Mouse (Mus musculus) liver, adult 2 months (tissue): ENCODE data around the gene Rnft2. TPM values are rescaled to one million over a fixed set of nuclear protein-coding genes. Genes with fewer than 3 reads are reported as not detected.

ENCODE experiments used
- DNase-seq: peaks from one replicate; pipeline ENCODE4 v3.0.0-alpha.2; 2011; ENCODE audit warnings: low read depth, low spot score; ENCODE audit errors: extremely low read depth
- H3K27ac ChIP-seq: fragments of 200-500 bp; replicated peaks from 2 replicates; pipeline ENCODE4 v1.5.1; 2012; ENCODE audit warnings: low read depth, mild to moderate bottlenecking, control low read depth, inconsistent platforms, low read length; ENCODE audit not compliant: insufficient read depth
- H3K27me3 ChIP-seq: fragments of 200-500 bp; 2 replicates; pipeline ENCODE4 v1.6.1; 2012; ENCODE audit warnings: mild to moderate bottlenecking, moderate library complexity, low read length, inconsistent platforms; ENCODE audit not compliant: control insufficient read depth, insufficient read depth
- H3K36me3 ChIP-seq: fragments of 200-500 bp; 2 replicates; pipeline ENCODE4 v1.6.1; 2012; ENCODE audit warnings: low read length, inconsistent platforms; ENCODE audit not compliant: control insufficient read depth, insufficient read depth
- H3K4me1 ChIP-seq: fragments of 200-500 bp; 2 replicates; pipeline ENCODE4 v1.6.1; 2011; ENCODE audit warnings: low read length; ENCODE audit not compliant: control insufficient read depth, insufficient read depth
- H3K4me3 ChIP-seq: fragments of 200-500 bp; 2 replicates; pipeline ENCODE4 v1.5.1; 2011; ENCODE audit warnings: low read depth, mild to moderate bottlenecking, control low read depth, low read length, moderate library complexity; ENCODE audit not compliant: insufficient read depth
- H3K79me2 ChIP-seq: fragments of 200-500 bp; 2 replicates; pipeline ENCODE4 v1.6.1; 2012; ENCODE audit warnings: inconsistent platforms, mild to moderate bottlenecking, low read length, moderate library complexity; ENCODE audit not compliant: control insufficient read depth, insufficient read depth
- H3K9ac ChIP-seq: fragments of 200-500 bp; 2 replicates; pipeline ENCODE4 v1.6.1; 2012; ENCODE audit warnings: low read depth, mild to moderate bottlenecking, control low read depth, inconsistent platforms, low read length
- CTCF ChIP-seq: fragments of 200-500 bp; IDR thresholded peaks from 2 replicates; pipeline ENCODE4 v1.5.1; 2011; ENCODE audit warnings: low read depth, low read length, control low read depth
- POLR2A ChIP-seq: fragments of 200-500 bp; IDR thresholded peaks from 2 replicates; pipeline ENCODE4 v1.6.1; 2011; ENCODE audit warnings: low read length, control low read depth; ENCODE audit not compliant: insufficient read depth; ENCODE audit errors: extremely low read depth
- WGBS: fragments of 180-500 bp; shearing (Covaris S2); methylation state at CpG from one replicate; pipeline ENCODE4 v1.1.7; 2018; 5-methylcytosine and 5-hydroxymethylcytosine counted together
- polyA plus RNA-seq: library from polyadenylated mRNA; depleted of rRNA; stranded (reverse); fragments of >200 nt; gene quantifications from 2 replicates; pipeline ENCODE4 v1.2.3, GENCODE M21; 2012; rRNA removed
- total RNA-seq: library from RNA; depleted of rRNA; stranded (reverse); fragments of >200 nt; gene quantifications from 2 replicates; pipeline ENCODE4 v1.2.3, GENCODE M21; 2014; rRNA removed

Gene Rnft2
- total RNA-seq (0.81 and 1.2 TPM in 2 replicates), polyA plus RNA-seq (0.26 and 0.50 TPM in 2 replicates)

- peak within 1 kb of the TSS; percentile 76 for H3K9ac ChIP-seq
- peak; percentile 45 for TF ChIP-seq POLR2A
- peak; percentile 21; the same call in 1 of the 2 replicates for TF ChIP-seq CTCF
- peak within 1 kb of the TSS; percentile 69 for H3K27ac ChIP-seq
- under 1% methylated on average over 68 of the region's 68 CpGs for WGBS
- peaks cover 11% of the 10 kb centered on the region for H3K4me1 ChIP-seq
- H3K4me3 ChIP-seq: peak within 1 kb of the TSS; percentile 74
- H3K36me3 ChIP-seq: no peaks in the 10 kb centered on the region
- no peaks in the 10 kb centered on the region for H3K27me3 ChIP-seq
- peak; percentile 95 for DNase-seq
- peaks cover 2% of the 10 kb centered on the region; the same call in 1 of the 2 replicates for H3K79me2 ChIP-seq
These were observed at the start of gene Rnft2, which contains the start of gene 2410131K14Rik for GRCm38 (mm10) chr5:118244606-118245443. Rnft2 (minus strand) TSS chr5:118245116. 2410131K14Rik (plus strand) TSS chr5:118245227.

- H3K27me3 ChIP-seq: no peaks in the 10 kb centered on the region; the same call in 1 of the 2 replicates
- 15% methylated on average over 23 of the region's 23 CpGs for WGBS
- no peak overlapping the region for H3K4me3 ChIP-seq
- no peak overlapping the region for H3K9ac ChIP-seq
- H3K27ac ChIP-seq: no peak overlapping the region
- H3K36me3 ChIP-seq: no peaks in the 10 kb centered on the region
- H3K79me2 ChIP-seq: no peaks in the 10 kb centered on the region
- DNase-seq: peak; percentile 36
- TF ChIP-seq CTCF (no peak), POLR2A (no peak)
- peaks cover 3% of the 10 kb centered on the region for H3K4me1 ChIP-seq
These were observed 49.4 kb upstream of the Rnft2 start for GRCm38 (mm10) chr5:118294086-118294864.

GRCm38 (mm10) chr5:118292476-118292875 is 47.6 kb upstream of the Rnft2 start:
- 44% methylated on average over 4 of the region's 4 CpGs for WGBS
- DNase-seq: no peak
- no peak overlapping the region for H3K27ac ChIP-seq
- peaks cover 3% of the 10 kb centered on the region for H3K4me1 ChIP-seq
- H3K9ac ChIP-seq: no peak overlapping the region
- H3K36me3 ChIP-seq: no peaks in the 10 kb centered on the region
- no peaks in the 10 kb centered on the region for H3K79me2 ChIP-seq
- H3K27me3 ChIP-seq: no peaks in the 10 kb centered on the region; the same call in 1 of the 2 replicates
- TF ChIP-seq CTCF: no peak
- H3K4me3 ChIP-seq: no peak overlapping the region

GRCm38 (mm10) chr5:118291453-118291852 is 46.5 kb upstream of the Rnft2 start:
- Histone ChIP-seq H3K4me3 (no peak overlapping the region), H3K9ac (no peak overlapping the region), H3K4me1 (peaks cover 3% of the 10 kb centered on the region), H3K27ac (no peak overlapping the region), H3K36me3 (no peaks in the 10 kb centered on the region), H3K79me2 (no peaks in the 10 kb centered on the region), H3K27me3 (no peaks in the 10 kb centered on the region; the same call in 1 of the 2 replicates)
- TF ChIP-seq CTCF (no peak), POLR2A (no peak)
- DNase-seq: no peak
- WGBS: 93% methylated on average over 4 of the region's 4 CpGs

- H3K4me3 ChIP-seq: no peak overlapping the region
- no peaks in the 10 kb centered on the region for H3K4me1 ChIP-seq
- DNase-seq: no peak
- no peaks in the 10 kb centered on the region for H3K36me3 ChIP-seq
- H3K9ac ChIP-seq: no peak overlapping the region
- H3K27me3 ChIP-seq: 0 out of 2 replicates have a peak, but pooled peaks cover 2% of the 10 kb centered on the region
- H3K27ac ChIP-seq: no peak overlapping the region
- TF ChIP-seq CTCF (0 out of 2 replicates have a peak, but pooled peaks have one; percentile 8), POLR2A (no peak)
- WGBS: 90% methylated on average over 18 of the region's 18 CpGs
- no peaks in the 10 kb centered on the region for H3K79me2 ChIP-seq
These were observed 33.0 kb upstream of the Rnft2 start for GRCm38 (mm10) chr5:118277741-118278495.
